Mouse (Mus musculus) cerebellum, adult 9-10 months (tissue): ENCODE measurements around the gene Acvr2b.

ENCODE experiments used
- DNase-seq: peaks from one replicate; pipeline ENCODE4 v3.0.0; 2022

Acvr2b gene

DNA sequence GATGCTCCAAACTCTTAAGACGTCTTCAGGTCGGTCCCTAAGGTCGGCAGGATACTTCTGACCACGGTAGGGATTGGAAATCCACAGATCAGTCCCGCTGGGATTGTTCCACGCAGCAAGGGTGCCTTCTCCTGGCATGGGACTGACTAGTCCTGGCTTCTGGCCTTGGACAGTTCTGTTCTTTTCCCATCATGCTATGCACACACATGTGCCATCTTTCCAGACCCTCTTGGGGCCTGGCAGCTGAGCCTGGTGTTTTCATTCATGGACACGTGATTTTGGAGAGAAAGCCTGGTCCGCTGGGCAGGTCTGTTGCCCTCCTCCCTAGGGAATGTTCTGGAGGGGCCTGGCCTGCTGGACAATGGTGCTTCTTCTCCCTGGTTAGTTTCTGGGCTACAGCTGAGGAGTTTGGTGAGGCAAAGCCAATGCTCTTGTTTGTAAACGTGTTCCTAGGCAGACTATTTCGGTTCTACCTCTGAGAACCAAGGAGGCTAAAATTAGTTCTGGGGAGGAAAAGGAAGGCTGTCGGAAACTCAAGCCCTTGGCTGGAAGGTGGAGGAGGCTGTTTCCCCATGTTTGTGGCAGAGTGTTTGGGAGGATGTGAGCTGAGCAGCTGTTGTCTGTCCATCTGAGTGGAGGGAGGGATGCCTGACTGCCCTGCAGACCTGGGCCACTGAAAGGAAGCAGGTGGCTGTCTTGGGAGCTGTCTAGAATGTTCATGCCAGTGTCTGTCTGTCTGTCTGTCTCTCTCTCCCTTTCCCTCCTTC, 7.2 kb downstream of the Acvr2b start:
- DNase-seq, result no peak

- DNase-seq, result no peak
These were observed 7.9 kb downstream of the Acvr2b start for GRCm38 (mm10) chr9:119409864-119410263.

DNA sequence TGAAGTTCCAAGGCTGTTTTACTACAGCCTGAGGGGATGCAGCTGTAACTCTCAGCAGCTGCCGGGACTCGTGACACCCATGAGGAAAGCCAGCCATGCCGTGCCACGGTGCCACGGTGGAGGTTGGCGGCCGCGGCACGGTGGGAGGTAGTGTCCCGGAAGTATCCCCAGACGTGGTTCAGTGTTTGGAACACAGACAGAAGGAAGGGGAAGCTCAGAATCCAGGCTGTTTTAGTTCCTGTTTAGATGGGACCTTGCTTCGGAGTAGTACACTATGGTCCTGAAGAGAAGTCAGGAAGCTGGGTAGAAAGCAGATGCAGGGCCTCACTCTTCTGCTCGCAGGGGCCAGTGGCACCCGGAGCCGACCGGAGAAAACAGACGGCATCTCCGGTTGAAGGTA, 16.1 kb downstream of the Acvr2b start:
- no peak for DNase-seq

GRCm38 (mm10) chr9:119419852-119420438, 18.0 kb downstream of the Acvr2b start:
- peak; percentile 82 for DNase-seq

- DNase-seq, result peak; percentile 60
These were observed 23.5 kb downstream of the Acvr2b start for GRCm38 (mm10) chr9:119425217-119425975.

GRCm38 (mm10) chr9:119425976-119426415, 24.1 kb downstream of the Acvr2b start:
- DNase-seq, result no peak

- DNase-seq, result no peak
These were observed 24.6 kb downstream of the Acvr2b start for GRCm38 (mm10) chr9:119426483-119426882.

DNA sequence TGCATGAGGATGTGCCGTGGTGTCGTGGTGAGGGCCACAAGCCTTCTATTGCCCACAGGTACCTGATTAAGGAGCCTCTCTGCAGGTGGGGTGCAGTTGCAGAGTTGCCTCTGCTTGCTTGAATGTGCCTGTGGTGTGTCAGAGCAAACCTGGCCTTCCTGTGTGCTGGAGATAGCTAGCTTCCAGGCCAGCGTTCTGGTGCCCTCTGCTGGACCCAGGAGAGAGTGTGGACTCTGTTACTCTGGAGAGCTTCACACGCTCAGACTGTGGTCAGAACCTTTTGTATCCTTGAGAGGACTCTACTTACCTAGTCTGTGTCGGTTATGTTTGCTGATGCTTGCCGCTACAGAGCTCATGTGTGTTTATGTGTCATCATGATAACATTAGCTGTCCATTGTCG, 28.4 kb downstream of the Acvr2b start:
- peak; percentile 83 for DNase-seq

DNA sequence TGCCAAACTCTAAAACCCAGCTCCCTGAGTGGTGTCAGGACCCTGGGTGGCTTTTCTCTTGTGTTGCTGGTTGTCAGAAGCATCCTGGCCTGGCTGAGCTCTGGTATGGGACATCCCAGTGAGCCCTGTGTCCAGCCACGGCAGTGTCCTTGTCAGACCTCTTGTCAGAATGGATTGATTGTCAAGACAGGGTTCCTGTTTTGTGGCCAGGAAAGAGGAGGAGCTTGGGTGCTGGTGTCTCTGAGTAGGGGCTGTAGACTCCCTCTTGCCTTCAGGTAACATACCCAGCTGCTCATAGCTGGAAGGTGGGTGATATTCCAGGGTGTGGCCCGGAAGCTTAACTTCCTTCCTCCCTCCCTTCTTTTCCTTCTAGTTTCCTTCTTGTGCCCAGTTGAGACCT, 33.9 kb downstream of the Acvr2b start:
- DNase-seq, result no peak

DNA sequence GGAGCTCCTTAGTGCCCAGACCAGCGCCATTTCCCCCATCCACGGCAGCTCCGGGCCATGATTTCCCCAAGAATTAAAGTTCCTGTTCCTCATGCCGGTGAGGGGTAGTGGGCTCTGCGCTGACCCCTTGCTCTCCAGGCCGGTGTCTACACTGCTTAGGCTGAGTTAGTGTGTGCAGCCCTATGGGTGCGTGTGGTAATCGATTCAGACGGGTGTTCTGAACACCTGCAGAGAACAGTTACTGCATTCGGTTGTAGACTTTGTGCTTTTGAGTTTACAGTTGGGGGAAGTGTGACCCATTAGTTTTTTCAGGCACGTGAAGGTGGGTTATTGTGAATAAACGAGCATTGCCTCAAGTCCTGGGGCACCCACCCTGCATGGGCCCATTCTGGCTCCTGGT, 36.1 kb downstream of the Acvr2b start:
- DNase-seq, result no peak

GRCm38 (mm10) chr9:119438498-119439000, 36.6 kb downstream of the Acvr2b start:
- no peak for DNase-seq

DNA sequence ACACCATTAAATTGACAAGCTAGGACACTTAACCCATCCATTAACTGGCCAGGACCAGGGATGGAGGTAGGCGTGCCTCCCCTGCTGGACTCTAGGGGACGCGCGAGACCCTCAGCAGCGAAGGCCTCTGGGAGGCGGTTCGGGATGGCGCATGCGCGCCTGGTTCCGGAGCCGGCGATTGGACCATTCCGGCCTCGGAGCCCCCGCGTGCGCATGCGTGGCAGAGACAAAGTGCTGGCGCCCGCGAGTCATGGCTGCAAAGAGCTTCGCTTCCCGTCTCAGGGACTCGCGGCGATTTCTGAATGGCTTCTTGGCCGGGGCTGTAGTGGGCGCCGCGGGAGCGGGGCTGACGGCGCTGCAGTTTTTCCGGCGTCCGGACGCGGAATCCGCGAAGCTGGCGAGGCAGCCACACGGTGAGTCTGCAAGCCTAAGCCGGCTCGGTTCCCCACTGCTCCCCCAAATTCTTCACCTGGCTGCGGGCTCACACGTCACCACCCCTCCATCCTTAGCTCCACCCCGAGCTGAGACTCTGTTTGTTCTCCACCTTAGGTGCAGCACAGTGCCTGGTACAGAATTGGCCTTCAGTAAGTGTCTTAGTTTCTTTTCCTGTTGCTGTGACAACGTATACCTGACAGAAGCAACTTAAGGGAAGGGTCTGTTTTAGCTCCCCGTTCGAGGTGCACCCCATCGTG, 43.0 kb downstream of the Acvr2b start, which contains the start of gene Exog:
Gene Exog, plus strand, starts transcription at position 206 of the 692 bp plus-strand sequence.
- peak; percentile 97 for DNase-seq

GRCm38 (mm10) chr9:119445737-119446136, 43.8 kb downstream of the Acvr2b start:
- no peak for DNase-seq

GRCm38 (mm10) chr9:119455967-119456366, 54.0 kb downstream of the Acvr2b start:
- no peak for DNase-seq

DNA sequence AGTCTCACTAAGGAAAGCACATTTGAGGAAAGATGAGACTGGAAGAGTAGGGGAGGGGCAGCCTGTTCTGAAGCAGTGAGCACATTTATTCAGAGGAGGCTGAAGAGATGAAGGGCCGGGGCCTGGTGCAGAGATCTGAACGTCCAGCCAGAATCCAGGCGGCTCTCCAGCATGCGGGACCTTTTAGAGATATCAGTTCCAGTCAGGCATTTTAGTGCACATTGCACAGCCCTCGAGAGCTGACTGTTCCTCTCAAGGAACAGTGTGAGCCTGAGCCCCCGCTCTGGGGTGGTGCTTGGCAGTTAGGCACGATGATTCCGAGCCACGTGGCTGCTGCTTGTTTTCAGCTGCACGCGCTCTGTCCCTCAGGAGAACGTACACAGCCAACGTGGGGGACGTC, 55.2 kb downstream of the Acvr2b start:
- no peak for DNase-seq

DNA sequence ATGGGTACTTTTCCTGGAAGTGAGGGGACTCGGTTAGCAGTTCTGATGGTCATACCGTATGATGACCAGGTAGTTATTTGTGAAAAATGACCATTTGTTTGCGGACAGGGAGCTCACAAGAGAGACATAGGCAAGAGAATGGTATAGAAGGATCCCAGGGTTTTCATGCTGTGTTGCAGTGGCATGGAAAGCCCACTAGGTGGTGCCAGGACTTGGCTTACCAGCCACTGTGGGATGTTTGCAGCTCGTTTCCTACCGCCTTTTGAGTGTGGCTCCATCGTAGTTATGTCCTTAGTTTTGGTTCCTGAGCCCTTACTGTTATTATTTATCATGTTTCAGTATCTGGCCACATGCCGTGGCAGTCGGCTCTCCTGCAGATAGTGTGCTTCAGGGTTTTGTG, 58.5 kb downstream of the Acvr2b start:
- DNase-seq, result peak; percentile 61

- DNase-seq, result no peak
These were observed 63.1 kb downstream of the Acvr2b start for GRCm38 (mm10) chr9:119465056-119465455.

GRCm38 (mm10) chr9:119465595-119465994, 63.7 kb downstream of the Acvr2b start:
- no peak for DNase-seq

DNA sequence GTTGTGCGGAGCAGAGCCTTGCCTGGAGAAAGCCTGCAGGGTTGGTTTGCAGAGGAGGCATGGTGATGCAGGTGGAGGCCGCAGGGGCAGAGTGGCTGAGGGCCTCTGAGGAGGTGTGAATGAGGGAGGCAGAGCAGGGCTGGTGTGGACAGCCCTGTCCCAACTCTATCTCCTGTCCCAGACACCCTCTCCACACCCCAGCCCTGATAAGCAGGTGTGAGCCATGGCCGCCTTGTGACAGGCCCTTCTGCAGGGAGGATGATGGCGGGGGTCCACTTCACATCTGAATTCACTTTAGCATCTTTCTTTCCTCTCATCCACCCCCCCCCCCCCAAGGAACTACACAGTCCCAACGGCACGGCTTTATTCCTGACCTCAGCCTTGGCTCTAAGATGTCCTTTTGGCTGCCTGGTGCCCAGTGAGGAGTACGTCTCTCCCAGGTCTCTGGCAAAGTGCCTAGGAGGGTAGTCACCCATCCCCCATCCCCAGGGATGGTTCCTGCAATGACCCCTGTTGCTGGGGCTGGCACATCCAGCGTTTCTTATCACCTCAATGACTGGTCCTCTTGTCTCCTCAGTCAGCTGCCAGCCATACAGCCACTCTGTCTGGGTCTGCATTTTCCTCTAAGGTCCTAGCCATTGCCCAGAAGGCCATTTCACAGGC, 67.9 kb downstream of the Acvr2b start:
- DNase-seq, result no peak

- no peak for DNase-seq
These were observed 70.5 kb downstream of the Acvr2b start for GRCm38 (mm10) chr9:119472412-119472918.

GRCm38 (mm10) chr9:119473011-119473410, 71.1 kb downstream of the Acvr2b start:
- DNase-seq, result no peak

GRCm38 (mm10) chr9:119473608-119474164, 71.8 kb downstream of the Acvr2b start:
- DNase-seq, result no peak
